Mouse (Mus musculus) lung, embryonic 14.5 days (tissue): ENCODE results near the gene Cacna1c. TPM values are rescaled to one million over a fixed set of nuclear protein-coding genes. Genes with fewer than 3 reads are reported as not detected.

Experiments
- ATAC-seq: fragments of 200-750 bp; cut with Nextera tagmentation; 2 replicates; pipeline ENCODE4 v1.8.0; 2017; ENCODE audit warnings: mild to moderate bottlenecking, moderate TSS enrichment, moderate library complexity; ENCODE audit not compliant: insufficient read depth
- DNase-seq: peaks from one replicate; pipeline ENCODE4 v3.0.0-alpha.2; 2015
- H3K27ac ChIP-seq: fragments of 300-500 bp; sonication (generic); 2 replicates; pipeline ENCODE4 v1.5.1; 2014; ENCODE audit warnings: low read depth, mild to moderate bottlenecking, moderate library complexity
- H3K27me3 ChIP-seq: fragments of 300-500 bp; sonication (generic); 2 replicates; pipeline ENCODE4 v1.6.1; 2014; ENCODE audit warnings: low read length, control low read depth; ENCODE audit not compliant: insufficient read depth
- H3K36me3 ChIP-seq: fragments of 300-500 bp; sonication (generic); 2 replicates; pipeline ENCODE4 v1.6.1; 2014; ENCODE audit warnings: control low read depth; ENCODE audit not compliant: insufficient read depth
- H3K4me1 ChIP-seq: fragments of 300-500 bp; sonication (generic); 2 replicates; pipeline ENCODE4 v1.6.1; 2014; ENCODE audit warnings: antibody characterized with exemption, control low read depth; ENCODE audit not compliant: insufficient read depth
- H3K4me2 ChIP-seq: fragments of 300-500 bp; sonication (generic); 2 replicates; pipeline ENCODE4 v1.6.1; 2014; ENCODE audit warnings: mild to moderate bottlenecking
- H3K4me3 ChIP-seq: fragments of 300-500 bp; sonication (generic); 2 replicates; pipeline ENCODE4 v1.5.1; 2014; ENCODE audit warnings: low read depth, low read length
- H3K9ac ChIP-seq: fragments of 300-500 bp; sonication (generic); 2 replicates; pipeline ENCODE4 v1.6.1; 2014
- H3K9me3 ChIP-seq: fragments of 300-500 bp; sonication (generic); 2 replicates; pipeline ENCODE4 v1.6.1; 2016; ENCODE audit warnings: low read depth, low read length, control low read depth
- CTCF ChIP-seq: IDR thresholded peaks from 2 replicates; pipeline ENCODE4 v1.5.1; 2016; ENCODE audit warnings: antibody characterized with exemption, low read depth
- WGBS: fragments of 180-500 bp; shearing (Covaris S2); extraction: QIAGEN DNeasy Blood & Tissue Kit; methylation state at CpG from one replicate; pipeline ENCODE4 v1.1.7; 2014; 5-methylcytosine and 5-hydroxymethylcytosine counted together
- polyA plus RNA-seq: library from polyadenylated mRNA; unstranded; fragments of >200 nt; fragmentation: Nextera tagmentation; extraction: Ambion mirVana; gene quantifications from 2 replicates; pipeline ENCODE4 v1.2.1, GENCODE M21; 2014

Gene Cacna1c
- polyA plus RNA-seq, 1 experiment from 2014 or later, result 10.6 TPM

DNA sequence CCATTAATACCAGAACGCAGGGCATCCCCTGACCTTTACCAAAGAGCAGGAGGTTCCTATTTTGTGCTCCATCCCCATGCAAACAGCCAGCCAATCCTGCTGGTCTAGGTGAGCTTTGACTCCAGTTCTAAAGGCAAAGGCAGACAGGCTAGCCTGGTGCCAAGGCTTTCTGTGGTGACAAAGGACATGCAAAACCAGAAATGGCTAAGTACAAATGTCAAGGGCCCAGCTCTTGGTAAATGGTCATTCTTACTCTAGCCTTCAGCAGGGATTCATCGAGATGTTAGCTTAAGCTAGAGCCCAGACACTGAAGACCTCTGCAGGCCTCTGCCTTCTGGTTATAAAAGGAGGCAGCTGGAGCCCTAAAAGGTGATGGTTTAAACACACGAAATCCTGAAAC is 269.5 kb downstream of the Cacna1c start:
- peaks cover 9% of the 10 kb centered on the region; the same call in 1 of the 2 replicates for H3K4me1 ChIP-seq
- 75% methylated on average over 3 of the region's 3 CpGs for WGBS
- no peak for TF ChIP-seq CTCF

DNA sequence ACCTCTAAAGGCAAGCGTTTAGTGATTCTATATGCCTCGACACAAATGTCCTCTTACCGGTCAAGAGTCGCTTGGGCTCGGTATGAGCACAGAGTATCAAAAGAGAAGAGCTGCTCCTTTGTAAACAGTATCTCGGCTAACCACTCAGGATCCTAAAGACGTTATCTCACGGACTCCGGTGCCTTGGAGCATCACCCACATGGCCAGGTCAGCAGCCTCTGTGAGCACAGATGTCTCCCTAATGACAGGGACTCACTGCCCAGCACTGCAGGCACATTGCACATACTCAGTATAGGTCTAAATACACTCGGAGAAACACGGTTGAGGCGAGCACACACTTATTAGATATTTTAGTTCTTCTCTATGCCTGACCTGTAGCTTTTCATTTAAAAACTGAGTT is 271.8 kb downstream of the Cacna1c start:
- no peak overlapping the region for H3K9ac ChIP-seq
- peaks cover 9% of the 10 kb centered on the region; the same call in 1 of the 2 replicates for H3K4me1 ChIP-seq
- no peaks in the 10 kb centered on the region for H3K9me3 ChIP-seq
- H3K4me3 ChIP-seq, result no peak overlapping the region
- H3K4me2 ChIP-seq, result no peak overlapping the region
- no peaks in the 10 kb centered on the region for H3K27me3 ChIP-seq
- no peak for ATAC-seq
- DNase-seq, result no peak
- H3K27ac ChIP-seq, result no peak overlapping the region
- TF ChIP-seq CTCF, result no peak
- no peaks in the 10 kb centered on the region for H3K36me3 ChIP-seq
- WGBS, result 64% methylated on average over 12 of the region's 12 CpGs

More for the DNA sequence above, 269.5 kb downstream of the Cacna1c start:
- H3K27me3 ChIP-seq, result no peaks in the 10 kb centered on the region
- H3K4me3 ChIP-seq, result no peak overlapping the region
- no peak overlapping the region for H3K4me2 ChIP-seq
- no peak overlapping the region for H3K27ac ChIP-seq
- no peak overlapping the region for H3K9ac ChIP-seq
- H3K9me3 ChIP-seq, result no peaks in the 10 kb centered on the region
- ATAC-seq (no peak), DNase-seq (no peak)
- no peaks in the 10 kb centered on the region for H3K36me3 ChIP-seq

DNA sequence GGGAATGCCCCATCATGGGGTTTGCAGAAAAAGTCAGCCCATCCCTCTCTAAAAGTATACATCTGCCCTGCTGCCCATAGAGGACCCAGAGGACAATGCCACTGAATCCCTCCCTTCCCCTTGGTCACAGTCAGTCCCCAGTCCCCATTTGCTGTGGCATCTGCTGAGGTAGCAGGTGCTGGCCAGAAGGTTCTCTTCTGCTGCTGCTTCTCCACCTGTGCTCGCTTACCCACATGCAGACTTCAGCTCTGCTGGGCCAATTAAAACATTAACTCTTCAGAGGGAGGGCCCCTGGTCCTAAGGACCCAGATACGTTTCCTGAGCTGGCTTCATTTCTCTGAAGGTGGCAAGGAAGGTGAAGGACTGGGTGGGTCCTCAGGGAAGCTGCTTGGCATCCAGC is 272.3 kb downstream of the Cacna1c start:
- Histone ChIP-seq H3K27ac (no peak overlapping the region), H3K9me3 (no peaks in the 10 kb centered on the region), H3K4me3 (no peak overlapping the region), H3K36me3 (no peaks in the 10 kb centered on the region), H3K27me3 (no peaks in the 10 kb centered on the region), H3K9ac (no peak overlapping the region), H3K4me1 (peaks cover 9% of the 10 kb centered on the region; the same call in 1 of the 2 replicates), H3K4me2 (no peak overlapping the region)
- WGBS, result 79% methylated on average over 2 of the region's 2 CpGs
- no peak for TF ChIP-seq CTCF
- ATAC-seq (no peak), DNase-seq (no peak)

DNA sequence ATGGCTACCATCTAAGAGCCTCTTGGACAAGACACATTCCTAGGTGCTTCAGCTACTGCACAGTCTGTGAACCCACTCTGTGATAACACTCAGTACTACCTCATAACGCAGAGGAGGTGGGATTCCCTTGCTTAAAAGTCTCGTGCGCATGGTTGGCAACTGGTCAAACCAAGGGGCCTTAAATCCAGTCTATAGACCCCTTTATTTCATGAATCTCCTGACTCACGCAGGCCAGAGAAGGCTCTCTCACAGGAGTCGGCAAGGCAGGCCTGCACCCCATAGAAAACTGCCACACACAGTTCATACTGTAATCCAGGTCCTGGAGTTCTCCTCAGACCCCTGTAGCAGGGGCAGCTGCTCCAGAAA is 273.0 kb downstream of the Cacna1c start:
- no peaks in the 10 kb centered on the region for H3K9me3 ChIP-seq
- no peak overlapping the region for H3K4me3 ChIP-seq
- no peaks in the 10 kb centered on the region for H3K27me3 ChIP-seq
- no peak for TF ChIP-seq CTCF
- WGBS, result 63% methylated on average over 5 of the region's 5 CpGs
- DNase-seq, result no peak
- peak; percentile 49; the same call in 1 of the 2 replicates for ATAC-seq
- no peaks in the 10 kb centered on the region for H3K36me3 ChIP-seq
- H3K4me2 ChIP-seq, result no peak overlapping the region
- H3K27ac ChIP-seq, result no peak overlapping the region
- H3K4me1 ChIP-seq, result peaks cover 9% of the 10 kb centered on the region; the same call in 1 of the 2 replicates
- H3K9ac ChIP-seq, result 0 out of 2 replicates have a peak overlapping the region, but pooled peaks have one; percentile 20

GRCm38 (mm10) chr6:118922328-118923211 is 273.6 kb downstream of the Cacna1c start:
- no peaks in the 10 kb centered on the region for H3K27me3 ChIP-seq
- H3K36me3 ChIP-seq, result no peaks in the 10 kb centered on the region
- 13% methylated on average over 13 of the region's 13 CpGs for WGBS
- H3K4me2 ChIP-seq, result peak overlapping the region; percentile 15; the same call in 1 of the 2 replicates
- no peak overlapping the region for H3K9ac ChIP-seq
- ATAC-seq (peak; percentile 80), DNase-seq (peak; percentile 94)
- no peak overlapping the region for H3K27ac ChIP-seq
- H3K4me3 ChIP-seq, result no peak overlapping the region
- no peaks in the 10 kb centered on the region for H3K9me3 ChIP-seq
- H3K4me1 ChIP-seq, result peaks cover 9% of the 10 kb centered on the region; the same call in 1 of the 2 replicates
- TF ChIP-seq CTCF, result peak; percentile 97

GRCm38 (mm10) chr6:118908176-118908575 is 288.0 kb downstream of the Cacna1c start:
- Histone ChIP-seq H3K4me1 (no peaks in the 10 kb centered on the region), H3K9ac (no peak overlapping the region), H3K9me3 (no peaks in the 10 kb centered on the region), H3K27ac (no peak overlapping the region), H3K36me3 (no peaks in the 10 kb centered on the region), H3K4me2 (no peak overlapping the region), H3K27me3 (no peaks in the 10 kb centered on the region), H3K4me3 (no peak overlapping the region)
- no peak for TF ChIP-seq CTCF
- ATAC-seq (no peak), DNase-seq (no peak)
- 64% methylated on average over 4 of the region's 4 CpGs for WGBS

GRCm38 (mm10) chr6:118907704-118908103 is 288.5 kb downstream of the Cacna1c start:
- 32% methylated on average over 1 of the region's 1 CpGs for WGBS

More at GRCm38 (mm10) chr6:118907704-118908103, 288.5 kb downstream of the Cacna1c start:
- H3K4me2 ChIP-seq, result no peak overlapping the region
- ATAC-seq (no peak), DNase-seq (no peak)
- H3K4me1 ChIP-seq, result no peaks in the 10 kb centered on the region
- no peaks in the 10 kb centered on the region for H3K9me3 ChIP-seq
- H3K27ac ChIP-seq, result no peak overlapping the region
- TF ChIP-seq CTCF, result no peak
- H3K9ac ChIP-seq, result no peak overlapping the region
- H3K4me3 ChIP-seq, result no peak overlapping the region
- H3K36me3 ChIP-seq, result no peaks in the 10 kb centered on the region
- H3K27me3 ChIP-seq, result no peaks in the 10 kb centered on the region
